Mouse (Mus musculus) lung, postnatal 4 days (tissue): Measurements from ENCODE around the gene Mdm2.
"Not testable (repeated sequence)": the region's sequence is repeated elsewhere in the genome, so short reads cannot be mapped to it uniquely, and the experiment has no call there.

Experiments used
- DNase-seq, 2 experiments: peaks; one replicate each; pipeline ENCODE4 v3.0.0; 2021

Mdm2 gene

DNA sequence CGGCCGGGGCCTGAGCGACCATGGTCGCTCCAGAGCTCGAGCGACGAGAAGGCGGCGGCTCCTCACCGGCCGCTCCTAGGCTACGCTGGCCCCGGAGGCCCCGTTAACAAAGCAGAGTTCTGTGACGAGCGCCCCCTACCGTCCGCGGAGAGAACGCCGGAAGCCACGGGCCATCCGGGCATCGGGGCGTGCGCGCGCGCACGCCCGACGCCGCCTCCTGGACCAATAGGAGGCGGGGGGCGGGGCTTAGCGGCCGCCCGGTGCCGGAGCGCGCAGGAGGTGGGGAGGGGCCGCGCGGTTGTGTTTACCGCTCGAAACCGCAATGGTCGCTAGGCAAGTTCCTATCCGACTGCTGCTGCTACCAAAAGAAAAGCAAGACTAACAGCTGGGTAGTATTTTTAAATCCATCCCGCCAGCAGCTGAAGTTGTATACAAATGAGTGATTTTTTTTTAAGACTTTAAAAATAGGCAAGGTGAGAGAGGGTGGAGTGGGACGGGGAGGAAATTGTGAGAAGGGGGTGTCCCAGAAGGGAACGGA, at the start of gene Mdm2:
Gene Mdm2 (minus strand): TSS at position 155 of the 538 bp plus-strand sequence.
- DNase-seq, result peak; percentile 96 to 98

DNA sequence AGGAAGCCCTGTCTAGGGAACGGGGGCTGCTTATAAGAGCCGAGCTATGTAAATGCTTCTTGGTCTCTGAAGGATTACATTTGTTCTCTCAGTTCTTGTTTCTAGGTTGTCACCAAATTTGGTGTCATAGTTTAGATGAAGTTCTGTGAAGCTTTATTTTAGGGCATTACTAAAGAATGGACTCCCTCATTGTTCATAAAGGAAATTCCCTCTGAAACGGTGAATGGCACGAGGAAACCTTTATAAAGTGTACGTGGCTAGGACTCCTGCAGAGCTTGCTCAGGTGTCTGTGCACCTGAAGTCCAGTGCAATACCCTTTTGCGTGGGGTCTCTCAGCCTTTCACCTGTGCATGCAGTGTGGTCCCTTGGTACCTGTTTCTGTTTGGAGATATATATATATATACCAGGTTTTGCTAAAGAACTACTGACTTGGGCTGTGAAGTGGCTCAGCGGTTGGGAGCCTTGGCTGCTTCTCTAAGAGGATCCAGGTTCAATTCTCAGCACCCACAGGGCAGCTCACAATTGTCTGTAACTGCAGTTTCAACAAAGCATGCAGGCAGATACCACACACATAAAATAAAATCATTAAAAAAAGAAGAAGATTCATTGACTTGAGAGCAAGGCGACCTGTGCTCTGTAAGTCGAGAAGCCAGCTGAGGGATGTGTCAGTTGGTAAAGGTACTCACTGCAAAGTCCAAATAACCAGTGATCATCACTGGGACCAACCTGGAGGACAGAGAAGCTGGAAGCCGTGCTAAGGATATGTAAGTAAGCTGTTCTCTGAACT, 49.5 kb upstream of the Mdm2 start:
- no peak for DNase-seq

DNA sequence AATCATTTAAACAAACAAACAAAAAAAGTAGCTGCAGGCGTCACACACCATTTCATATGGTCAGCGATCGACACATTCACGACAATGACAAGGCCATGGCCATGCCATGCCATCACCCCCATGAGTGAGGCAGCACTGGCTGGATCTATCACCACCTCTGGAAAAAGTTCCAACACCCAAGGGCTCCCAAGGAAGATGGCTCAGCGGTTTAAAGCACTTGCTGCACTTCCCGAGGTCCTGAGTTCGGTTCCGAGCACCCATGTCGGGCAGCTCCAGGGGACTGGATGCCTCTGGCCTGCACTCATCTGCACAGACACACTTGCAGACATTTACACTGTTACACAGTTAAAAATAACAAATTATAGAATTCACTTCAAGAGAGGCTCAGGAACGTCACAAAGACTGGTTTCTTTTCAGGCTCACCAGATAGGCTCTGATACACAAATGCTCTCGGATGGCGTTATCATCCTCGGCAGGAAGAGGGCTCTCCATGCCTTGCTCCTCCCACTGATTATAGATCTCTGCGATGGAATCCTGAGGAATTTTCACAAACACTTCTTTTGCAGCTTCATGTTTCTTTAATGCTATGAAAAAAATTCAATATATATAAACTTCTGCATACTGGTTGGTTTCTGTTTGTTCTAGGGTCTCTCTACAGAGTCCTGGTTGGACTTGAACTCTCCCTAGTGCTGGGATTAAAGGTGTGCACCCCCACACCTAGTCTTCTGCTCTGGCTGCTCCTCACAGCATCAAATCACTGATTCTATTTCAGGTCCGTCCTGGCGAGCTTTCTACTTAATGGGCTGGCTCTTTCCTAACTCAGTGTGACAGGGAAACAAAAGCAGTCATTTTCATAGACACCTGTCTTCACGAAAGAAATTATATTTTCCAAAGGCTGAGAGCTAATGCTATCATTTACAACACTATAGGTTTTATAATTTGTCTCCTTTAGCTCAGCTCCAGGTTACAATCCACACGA, 48.5 kb upstream of the Mdm2 start:
- no peak for DNase-seq

DNA sequence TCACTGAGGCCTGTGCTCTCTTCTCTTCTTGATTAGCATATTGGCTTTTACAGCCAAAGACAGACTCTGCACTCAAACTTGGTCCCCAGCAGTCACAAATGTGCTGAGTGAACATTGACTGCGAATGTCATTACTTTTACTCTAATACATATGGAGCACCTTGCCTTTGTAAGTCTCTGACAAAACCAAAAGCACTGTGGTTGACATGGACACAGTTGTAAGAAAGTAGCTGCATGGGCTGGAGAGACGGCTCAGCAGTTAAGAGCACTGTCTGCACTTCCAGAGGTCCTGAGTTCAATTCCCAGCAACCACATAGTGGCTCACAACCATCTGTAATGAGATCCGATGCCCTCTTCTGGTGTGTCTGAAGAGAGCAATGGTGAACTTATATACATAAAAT, 47.8 kb upstream of the Mdm2 start:
- not testable (repeated sequence) for DNase-seq

DNA sequence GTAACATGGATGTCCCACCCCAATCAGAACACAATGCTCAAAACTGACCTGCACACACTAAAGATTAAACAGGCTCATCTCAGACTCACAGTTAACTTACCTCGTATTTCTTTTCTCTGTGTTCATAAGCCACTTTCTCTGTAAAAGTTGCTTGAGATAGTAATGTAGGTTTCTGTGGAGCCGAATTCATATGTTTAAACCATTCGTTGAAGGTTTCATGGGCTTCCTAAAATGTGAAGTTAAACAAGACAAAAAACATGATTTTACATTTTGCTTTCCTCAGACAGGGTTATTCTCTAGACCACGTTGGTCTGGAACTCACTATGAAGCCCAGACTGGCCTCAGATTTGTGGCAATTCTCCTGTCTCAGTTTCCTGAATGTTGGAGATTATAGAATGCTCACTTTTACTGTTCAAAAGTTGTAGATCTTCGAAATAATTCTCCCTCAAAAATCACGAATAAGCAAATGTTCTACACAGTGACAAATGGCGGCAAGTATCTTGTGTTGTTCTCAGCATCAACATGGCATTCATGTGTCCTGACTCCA, 47.3 kb upstream of the Mdm2 start:
- no peak for DNase-seq

DNA sequence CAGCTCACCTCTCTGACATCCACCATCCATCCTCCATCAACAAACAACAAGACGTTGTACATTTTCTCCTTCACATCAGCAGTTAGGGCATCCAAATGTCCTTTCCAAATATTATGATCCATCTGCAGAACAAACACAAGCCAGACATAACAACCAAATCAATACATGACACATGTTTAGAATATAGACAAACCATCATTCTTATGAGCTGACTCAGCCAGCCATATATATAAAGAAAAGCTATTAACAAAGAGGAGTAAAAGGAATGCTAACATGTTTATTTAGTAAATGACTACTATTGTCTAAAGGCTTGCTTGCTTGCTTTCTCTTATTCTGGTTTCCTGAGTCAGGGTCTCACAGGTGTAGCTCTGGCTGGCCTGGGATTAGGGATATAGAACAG, 46.7 kb upstream of the Mdm2 start:
- DNase-seq, result no peak

DNA sequence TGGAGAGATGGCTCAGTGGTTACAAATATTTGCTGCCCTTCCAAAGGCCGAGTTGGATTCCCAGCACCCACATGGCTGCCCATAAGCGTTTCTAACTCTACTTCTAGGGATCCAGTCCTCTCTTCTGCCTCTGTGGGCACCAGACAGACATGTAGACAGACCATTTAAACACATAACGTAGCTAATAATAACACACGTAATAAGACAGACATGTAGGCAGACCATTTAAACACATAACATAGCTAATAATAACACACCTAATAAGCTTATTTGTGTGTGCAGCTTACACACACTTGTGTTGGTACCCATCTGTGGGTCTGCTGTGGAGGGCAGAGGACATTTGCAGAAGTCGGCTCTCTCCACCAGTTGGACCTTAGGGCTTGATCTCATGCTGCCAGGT, 46.2 kb upstream of the Mdm2 start:
- DNase-seq, result no peak

DNA sequence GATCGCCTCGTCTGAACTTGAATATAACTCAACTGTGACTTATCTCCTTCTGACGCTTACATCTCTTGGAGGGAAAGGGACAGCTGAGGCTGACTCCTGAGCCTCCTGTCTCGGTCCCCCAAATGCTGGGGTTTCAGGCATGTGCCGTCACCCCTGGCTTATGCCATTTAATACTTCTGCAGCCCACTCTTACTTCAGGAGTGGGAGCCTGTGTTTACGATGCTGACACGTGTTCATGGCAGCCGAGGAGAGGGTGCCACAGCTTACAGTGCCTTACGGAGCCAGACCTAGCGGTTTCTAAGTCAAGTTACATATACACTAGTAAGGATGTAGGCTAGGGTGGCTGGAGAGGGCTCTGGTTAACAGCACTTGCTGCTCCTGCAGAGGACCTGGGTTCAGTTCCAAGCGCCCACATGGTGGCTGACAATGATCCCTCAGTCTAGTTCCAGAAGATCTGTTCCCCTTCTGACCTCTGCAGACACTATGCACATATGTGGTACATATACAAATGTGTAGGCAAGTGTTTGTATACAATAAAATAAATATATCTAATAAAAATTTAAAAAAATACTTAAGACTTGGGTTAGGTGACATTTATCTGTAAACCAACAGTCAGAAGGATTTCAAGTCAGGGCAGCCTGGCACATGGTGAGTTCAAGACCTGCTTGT, 45.4 kb upstream of the Mdm2 start:
- no peak for DNase-seq

DNA sequence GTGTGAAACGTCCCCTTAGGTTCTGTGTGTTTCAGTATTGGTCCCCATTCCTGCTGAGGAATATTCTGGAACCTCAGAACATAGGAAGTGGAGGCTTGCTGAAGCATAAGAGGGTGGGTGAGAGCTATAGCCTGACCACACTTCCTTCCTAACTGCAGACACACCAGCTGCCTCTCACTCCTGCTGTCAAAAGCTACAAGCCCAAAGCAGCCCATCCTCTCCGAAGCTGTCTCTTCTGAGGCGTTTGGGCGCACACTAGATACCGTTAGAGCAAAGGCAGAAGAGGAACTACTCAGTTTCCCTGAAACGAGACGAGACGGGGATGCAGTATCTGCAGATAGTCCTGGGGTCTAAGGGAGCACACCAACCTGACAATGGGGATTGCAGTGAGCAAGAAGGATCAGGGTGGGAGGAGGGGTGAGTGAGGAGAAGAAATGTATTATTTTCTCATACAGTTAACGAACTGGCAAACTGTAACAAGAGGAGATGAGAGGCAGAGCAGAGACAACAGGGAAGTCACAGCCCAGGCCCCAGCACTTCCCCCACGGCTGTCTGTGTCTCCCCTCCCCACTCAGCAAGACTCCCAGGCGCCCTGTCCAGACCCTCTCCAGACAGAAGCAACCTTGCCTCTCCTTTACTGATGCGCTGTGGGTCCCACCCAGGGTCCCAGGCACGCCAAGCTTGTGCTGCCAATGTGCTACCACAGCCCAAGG, 44.7 kb upstream of the Mdm2 start:
- no peak for DNase-seq

DNA sequence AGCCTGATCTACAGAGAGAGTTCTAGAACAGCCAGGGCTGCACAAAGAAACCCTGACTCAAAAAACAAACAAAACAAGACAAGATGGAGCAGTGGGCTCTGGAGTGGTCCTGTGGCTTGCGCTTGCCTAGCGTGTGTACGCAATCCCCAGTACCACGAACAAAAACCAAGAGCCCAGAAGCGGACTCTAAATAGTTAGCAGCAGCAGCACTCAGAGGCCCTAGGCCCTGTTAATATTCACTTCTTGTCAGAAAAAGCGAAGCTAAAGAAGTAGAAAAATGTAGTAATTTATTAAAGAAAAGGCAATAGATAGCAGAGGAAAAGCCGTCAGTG, 44.0 kb upstream of the Mdm2 start:
- no peak for DNase-seq

DNA sequence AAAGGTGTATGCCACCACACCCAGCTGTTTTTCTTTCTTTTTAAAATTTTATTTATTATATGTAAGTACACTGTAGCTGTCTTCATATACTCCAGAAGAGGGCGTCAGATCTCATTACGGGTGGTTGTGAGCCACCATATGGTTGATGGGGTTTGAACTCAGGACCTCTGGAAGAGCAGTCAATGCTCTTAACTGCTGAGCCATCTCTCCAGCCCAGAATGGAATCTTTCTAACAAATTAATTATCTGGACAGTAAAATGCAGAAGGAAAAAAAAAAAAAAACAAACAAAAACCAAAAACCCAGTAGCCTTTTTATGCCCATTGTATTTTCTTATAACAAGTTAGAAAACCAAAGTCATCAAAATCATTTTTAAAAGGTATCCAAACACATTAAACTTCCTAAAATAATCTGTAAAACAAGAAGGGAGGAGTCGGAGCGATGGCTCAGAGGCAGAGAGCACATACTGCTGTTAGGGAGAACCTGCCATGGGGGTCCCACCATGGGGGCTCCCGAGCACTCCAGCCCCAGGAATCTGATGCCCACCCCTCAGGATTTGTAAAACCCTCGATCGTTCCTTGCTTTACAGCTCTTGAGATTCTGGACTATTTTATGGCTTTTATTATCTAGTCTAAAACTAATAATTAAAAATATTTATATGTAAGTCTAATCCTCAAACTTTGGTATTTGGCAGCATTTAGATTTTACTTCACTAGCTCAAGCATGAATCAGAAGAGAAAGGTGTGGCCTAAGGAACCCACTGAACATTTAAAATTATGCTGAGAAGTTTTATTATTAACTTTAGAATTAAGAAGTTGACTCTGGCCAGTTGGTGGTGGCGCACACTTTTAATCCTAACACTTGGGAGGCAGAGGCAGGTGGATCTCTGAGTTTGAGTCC, 43.4 kb upstream of the Mdm2 start:
- DNase-seq, result no peak

DNA sequence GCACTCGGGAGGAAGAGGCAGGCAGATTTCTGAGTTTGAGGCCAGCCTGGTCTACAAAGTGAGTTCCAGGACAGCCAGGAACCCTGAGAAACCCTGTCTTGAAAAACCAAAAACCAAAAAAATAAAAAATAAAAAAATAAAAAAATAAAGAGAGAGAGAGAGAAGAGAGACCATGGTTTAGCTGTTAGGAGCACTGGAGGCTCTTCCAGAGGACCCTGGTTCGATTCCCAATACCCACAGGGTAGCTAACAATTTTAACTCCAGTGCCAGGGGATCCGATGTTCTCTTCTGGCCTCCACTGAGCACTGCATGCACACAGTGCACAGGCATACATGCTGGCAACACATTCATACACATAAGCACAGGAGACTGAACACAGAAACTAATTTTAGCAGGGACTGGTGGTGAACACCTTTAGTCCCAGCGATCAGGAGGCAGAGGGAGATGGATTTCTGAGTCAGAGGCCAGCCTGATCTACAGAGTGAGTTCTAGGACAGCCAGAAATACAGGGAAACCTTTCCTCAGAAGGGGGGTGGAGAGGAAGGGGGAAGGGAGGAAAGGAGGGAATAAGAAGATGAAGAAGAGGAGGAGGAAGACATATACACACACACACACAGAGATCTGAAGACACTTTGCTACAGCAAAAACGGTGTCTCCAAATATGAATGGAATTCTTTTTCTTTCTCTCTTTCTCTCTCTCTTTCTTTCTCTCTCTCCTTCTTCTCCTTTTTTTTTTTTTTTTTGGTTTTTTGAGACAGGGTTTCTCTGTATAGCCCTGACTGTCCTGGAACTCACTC, 42.5 kb upstream of the Mdm2 start:
- DNase-seq, result no peak

DNA sequence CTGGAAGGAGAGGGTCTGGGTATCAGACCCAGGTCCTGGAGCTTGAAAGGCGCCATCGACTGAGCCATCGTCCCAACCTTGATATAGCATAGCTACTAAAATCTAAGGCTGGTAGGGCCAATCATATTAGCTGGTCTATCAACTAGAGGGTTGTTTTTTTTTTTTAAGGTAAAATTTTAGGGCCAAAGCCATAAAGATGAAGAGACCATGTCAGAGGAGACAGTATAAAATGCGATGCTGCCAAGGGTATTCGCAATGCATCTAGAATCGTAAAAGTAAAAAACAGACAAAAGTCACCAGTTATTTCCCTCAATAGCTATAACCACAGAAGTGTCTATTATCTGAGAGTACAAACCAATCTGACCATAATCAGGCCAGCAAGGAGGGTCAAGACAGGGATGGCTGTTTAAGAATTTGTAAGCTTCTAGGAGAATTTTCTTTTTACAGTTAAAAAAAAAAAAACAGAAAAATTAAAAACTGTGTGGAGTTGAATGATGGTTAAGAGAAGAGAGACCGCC, 41.8 kb upstream of the Mdm2 start:
- no peak for DNase-seq

DNA sequence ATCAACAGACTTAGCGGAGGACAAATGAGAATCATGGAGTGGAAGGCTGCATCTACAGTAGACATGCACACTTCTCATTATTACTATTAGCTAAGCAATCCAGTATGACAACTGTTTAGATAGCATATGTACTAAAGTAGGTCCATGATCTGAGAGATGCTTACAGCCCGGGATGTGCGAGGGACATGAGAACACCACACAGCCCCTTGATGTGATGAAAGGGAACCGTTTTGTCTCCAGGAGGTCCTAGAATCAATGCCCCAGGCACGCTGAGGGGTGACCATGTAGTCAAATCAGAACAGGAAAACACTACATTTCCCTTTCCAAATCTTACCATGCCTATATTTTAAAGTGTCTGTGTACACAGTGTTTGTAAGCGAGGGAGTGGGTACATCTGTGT, 41.2 kb upstream of the Mdm2 start:
- no peak for DNase-seq

DNA sequence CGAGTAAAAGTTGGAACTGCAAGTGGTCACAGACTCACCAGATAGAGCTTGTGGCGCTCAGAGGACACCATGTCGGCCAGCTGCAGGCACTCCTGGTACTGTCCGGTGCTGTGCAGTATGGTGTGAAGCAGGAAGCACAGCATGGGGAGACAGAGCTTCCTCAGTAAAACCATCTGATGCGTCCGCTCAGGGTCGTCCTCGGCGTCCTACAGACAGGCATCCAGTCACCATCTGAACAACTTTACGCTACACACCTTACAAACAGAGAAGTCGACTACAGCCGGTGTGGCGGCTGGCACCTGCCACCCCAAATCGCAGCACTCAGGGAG, 40.7 kb upstream of the Mdm2 start:
- DNase-seq, result no peak

DNA sequence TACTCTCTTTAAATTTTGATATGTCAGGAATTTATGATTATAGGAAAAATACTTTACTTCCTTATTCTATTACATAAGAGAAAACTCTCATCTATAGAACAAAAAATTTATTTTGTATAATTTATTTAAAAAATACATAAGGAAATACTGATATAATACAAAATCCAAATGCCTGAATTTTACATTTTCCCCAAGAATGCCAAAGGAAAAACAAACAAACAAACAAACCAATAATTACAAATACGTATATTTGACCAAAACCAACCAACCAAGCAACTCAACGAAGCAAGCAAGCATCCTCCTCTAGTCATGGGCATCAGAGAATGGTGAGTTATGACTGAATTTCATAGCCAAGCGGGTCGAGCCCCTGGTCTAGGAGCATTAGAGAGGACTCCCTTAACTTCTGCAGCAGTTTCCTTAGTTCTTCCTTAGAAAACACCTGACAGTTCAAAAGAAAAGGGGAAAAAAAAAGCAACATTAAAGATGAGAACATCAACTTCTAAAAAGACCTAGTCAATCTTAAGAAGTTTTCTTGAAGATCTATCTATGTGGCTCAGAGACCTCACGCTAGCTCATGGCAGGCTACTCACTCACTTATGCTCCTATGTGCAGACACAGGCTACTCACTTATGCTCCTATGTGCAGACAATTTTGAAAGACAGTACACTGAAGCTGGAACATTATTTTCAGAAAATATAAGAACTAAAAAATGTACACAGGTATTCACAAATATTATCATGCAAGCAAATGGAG, 40.1 kb upstream of the Mdm2 start:
- no peak for DNase-seq

DNA sequence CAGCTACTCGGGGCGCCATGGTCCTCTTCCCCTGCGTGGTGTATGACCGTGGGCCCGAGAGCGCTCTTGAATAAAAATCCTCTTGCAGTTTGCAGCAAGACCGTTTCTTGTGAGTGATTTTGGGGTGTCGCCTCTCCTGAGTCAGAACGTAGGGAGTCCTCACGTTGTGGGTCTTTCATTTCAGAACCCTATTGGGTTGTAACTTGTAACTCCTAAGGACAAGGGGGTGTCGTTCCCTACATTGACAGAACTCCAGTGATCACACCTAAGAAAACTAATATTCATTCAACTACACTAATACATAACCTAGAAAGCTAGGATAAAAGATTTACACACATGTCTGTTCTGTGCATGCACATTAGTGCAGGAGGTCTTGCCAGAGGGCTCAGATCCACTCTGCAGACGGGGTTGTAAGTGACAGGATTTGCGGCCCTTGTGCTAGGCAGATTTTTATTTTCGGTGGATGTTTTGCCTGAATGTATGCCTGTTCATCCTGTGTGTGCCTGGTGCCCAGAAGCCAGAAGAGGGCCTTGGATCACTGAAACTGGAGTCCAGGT, 39.3 kb upstream of the Mdm2 start:
- DNase-seq, result no peak

DNA sequence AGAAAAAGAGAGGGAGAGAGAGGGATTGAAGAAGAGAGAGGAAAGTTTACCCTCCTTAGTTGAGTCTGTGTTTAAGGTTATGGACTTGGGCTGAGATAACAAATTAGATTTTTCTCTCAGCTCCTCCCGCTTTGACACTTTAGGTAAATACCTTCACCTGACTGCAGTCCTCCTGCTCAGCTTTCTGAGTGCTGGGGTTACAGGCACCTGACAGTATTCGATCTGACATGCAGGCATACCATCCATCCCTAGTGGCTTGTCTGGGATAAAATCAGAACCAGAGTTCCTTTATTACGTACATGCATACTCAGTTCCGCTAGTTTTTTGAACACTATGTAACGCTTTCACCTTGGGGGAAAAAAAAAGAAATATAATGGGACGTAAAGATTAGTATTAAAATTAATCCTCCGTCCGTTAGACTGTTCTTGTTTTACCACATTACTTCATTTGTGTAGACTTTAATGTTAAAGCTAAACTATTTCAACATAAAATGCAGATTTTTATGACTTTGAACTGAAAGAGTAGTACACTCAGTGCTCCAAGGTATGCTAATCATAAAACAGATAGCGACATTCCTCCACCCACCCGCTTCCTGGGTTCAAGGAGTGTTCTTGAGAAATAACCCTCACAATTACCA, 38.6 kb upstream of the Mdm2 start:
- DNase-seq, result no peak
